Mouse (Mus musculus): ENCODE results near the gene Rai14. TPM values are rescaled to one million over a fixed set of nuclear protein-coding genes. Genes with fewer than 3 reads are reported as not detected.

The Rai14 gene
- not detected for polyA plus RNA-seq (2017; shearing (Covaris generic))

GRCm38 (mm10) chr15:10714409-10715138, at the start of gene Rai14:
Rai14 (minus strand) TSS chr15:10714624.

GRCm38 (mm10) chr15:10558465-10558864, 156.0 kb downstream of the Rai14 start, which contains the start of gene Ttc23l:
Ttc23l (minus strand) TSS chr15:10558668.

Other genes starting within 250 kb of the Rai14 start
- gene Dnajc21, start 244.1 kb downstream of the Rai14 start, polyA plus RNA-seq (2017; shearing (Covaris generic)), result 54.6 TPM
- gene Brix1, start 228.7 kb downstream of the Rai14 start, polyA plus RNA-seq (2017; shearing (Covaris generic)), result 101 TPM
- 24.4 TPM for gene Rad1, start 228.6 kb downstream of the Rai14 start, polyA plus RNA-seq (2017; shearing (Covaris generic))
- gene Ttc23l, start 156.0 kb downstream of the Rai14 start, polyA plus RNA-seq (2017; shearing (Covaris generic)), result not detected
- gene C1qtnf3, start 237.7 kb upstream of the Rai14 start, polyA plus RNA-seq (2017; shearing (Covaris generic)), result 0.16 TPM